Mouse (Mus musculus): Measurements from ENCODE around the gene Tmc7.

Gene Tmc7

GRCm38 (mm10) chr7:118544128-118544527 lies 40.4 kb downstream of the Tmc7 start:
- Histone ChIP-seq H3K36me3 (ENCODE audit: insufficient read depth, low read length) (no peaks in the 10 kb centered on the region), H3K4me1 (replicated peaks; ENCODE audit: low read depth, low read length) (peaks cover 8% of the 10 kb centered on the region; the same call in 1 of the 2 replicates), H3K27me3 (ENCODE audit: insufficient read depth, low read length) (no peaks in the 10 kb centered on the region; the same call in 1 of the 2 replicates), H3K4me3 (replicated peaks; ENCODE audit: low read length) (no peak overlapping the region), H3K9me3 (ENCODE audit: low read length) (no peaks in the 10 kb centered on the region)
- TF ChIP-seq NANOG (IDR thresholded peaks at IDR 0.05; ENCODE audit: borderline replicate concordance, low read length) (no peak), CTCF (conservative IDR thresholded peaks at IDR 0.05; ENCODE audit: low read length) (no peak), POU5F1 (IDR thresholded peaks at IDR 0.05; ENCODE audit: borderline replicate concordance, low read length) (no peak)

GRCm38 (mm10) chr7:118535076-118535475 lies 49.5 kb downstream of the Tmc7 start:
- TF ChIP-seq NANOG (IDR thresholded peaks at IDR 0.05; ENCODE audit: borderline replicate concordance, low read length) = no peak
- no peaks in the 10 kb centered on the region for H3K27me3 ChIP-seq (ENCODE audit: insufficient read depth, low read length)
- H3K4me1 ChIP-seq (replicated peaks; ENCODE audit: low read depth, low read length) = peaks cover 10% of the 10 kb centered on the region
- H3K9me3 ChIP-seq (ENCODE audit: low read length) = no peaks in the 10 kb centered on the region
- H3K4me3 ChIP-seq (replicated peaks; ENCODE audit: low read length) = no peak overlapping the region
- H3K36me3 ChIP-seq (ENCODE audit: insufficient read depth, low read length) = no peaks in the 10 kb centered on the region

- no peaks in the 10 kb centered on the region for H3K27me3 ChIP-seq (ENCODE audit: insufficient read depth, low read length)
- H3K36me3 ChIP-seq (ENCODE audit: insufficient read depth, low read length) = 0 out of 2 replicates have a peak, but pooled peaks cover 3% of the 10 kb centered on the region
- peaks cover 10% of the 10 kb centered on the region for H3K4me1 ChIP-seq (replicated peaks; ENCODE audit: low read depth, low read length)
- no peaks in the 10 kb centered on the region for H3K9me3 ChIP-seq (ENCODE audit: low read length)
- no peak for TF ChIP-seq CTCF (conservative IDR thresholded peaks at IDR 0.05; ENCODE audit: low read length)
- TF ChIP-seq NANOG (IDR thresholded peaks at IDR 0.05; ENCODE audit: borderline replicate concordance, low read length) = no peak
- no peak for TF ChIP-seq POU5F1 (IDR thresholded peaks at IDR 0.05; ENCODE audit: borderline replicate concordance, low read length)
- no peak overlapping the region for H3K4me3 ChIP-seq (replicated peaks; ENCODE audit: low read length)
These were observed 50.2 kb downstream of the Tmc7 start for GRCm38 (mm10) chr7:118534326-118534725.

- Histone ChIP-seq H3K36me3 (ENCODE audit: insufficient read depth, low read length) (peaks cover 13% of the 10 kb centered on the region; the same call in 1 of the 2 replicates), H3K4me3 (replicated peaks; ENCODE audit: low read length) (peak within 1 kb of the TSS; percentile 85), H3K4me1 (replicated peaks; ENCODE audit: low read depth, low read length) (peaks cover 10% of the 10 kb centered on the region), H3K9me3 (ENCODE audit: low read length) (no peaks in the 10 kb centered on the region), H3K27me3 (ENCODE audit: insufficient read depth, low read length) (no peaks in the 10 kb centered on the region)
- TF ChIP-seq CTCF (conservative IDR thresholded peaks at IDR 0.05; ENCODE audit: low read length) = no peak
- no peak for TF ChIP-seq POU5F1 (IDR thresholded peaks at IDR 0.05; ENCODE audit: borderline replicate concordance, low read length)
- TF ChIP-seq NANOG (IDR thresholded peaks at IDR 0.05; ENCODE audit: borderline replicate concordance, low read length) = no peak
These were observed 51.4 kb downstream of the Tmc7 start, which contains the start of gene Coq7 for GRCm38 (mm10) chr7:118533178-118533578. Gene Coq7, minus strand, starts transcription at chr7:118533356.

GRCm38 (mm10) chr7:118532519-118533177 lies 51.9 kb downstream of the Tmc7 start:
- peaks cover 10% of the 10 kb centered on the region for H3K4me1 ChIP-seq (replicated peaks; ENCODE audit: low read depth, low read length)
- no peaks in the 10 kb centered on the region for H3K27me3 ChIP-seq (ENCODE audit: insufficient read depth, low read length)
- TF ChIP-seq POU5F1 (IDR thresholded peaks at IDR 0.05; ENCODE audit: borderline replicate concordance, low read length) (no peak), NANOG (IDR thresholded peaks at IDR 0.05; ENCODE audit: borderline replicate concordance, low read length) (no peak), CTCF (conservative IDR thresholded peaks at IDR 0.05; ENCODE audit: low read length) (no peak)
- H3K36me3 ChIP-seq (ENCODE audit: insufficient read depth, low read length) = peaks cover 18% of the 10 kb centered on the region
- no peaks in the 10 kb centered on the region for H3K9me3 ChIP-seq (ENCODE audit: low read length)
- H3K4me3 ChIP-seq (replicated peaks; ENCODE audit: low read length) = peak overlapping the region; percentile 85

- peaks cover 59% of the 10 kb centered on the region for H3K36me3 ChIP-seq (ENCODE audit: insufficient read depth, low read length)
These were observed 57.6 kb downstream of the Tmc7 start for GRCm38 (mm10) chr7:118526967-118527366.

GRCm38 (mm10) chr7:118522077-118522476 lies 62.5 kb downstream of the Tmc7 start:
- H3K36me3 ChIP-seq (ENCODE audit: insufficient read depth, low read length) = peaks cover 36% of the 10 kb centered on the region
- peaks cover 5% of the 10 kb centered on the region; the same call in 1 of the 2 replicates for H3K4me1 ChIP-seq (replicated peaks; ENCODE audit: low read depth, low read length)
- TF ChIP-seq POU5F1 (IDR thresholded peaks at IDR 0.05; ENCODE audit: borderline replicate concordance, low read length) (no peak), CTCF (conservative IDR thresholded peaks at IDR 0.05; ENCODE audit: low read length) (no peak), NANOG (IDR thresholded peaks at IDR 0.05; ENCODE audit: borderline replicate concordance, low read length) (no peak)
- H3K4me3 ChIP-seq (replicated peaks; ENCODE audit: low read length) = no peak overlapping the region
- no peaks in the 10 kb centered on the region for H3K9me3 ChIP-seq (ENCODE audit: low read length)
- peaks cover 4% of the 10 kb centered on the region; the same call in 1 of the 2 replicates for H3K27me3 ChIP-seq (ENCODE audit: insufficient read depth, low read length)

More at GRCm38 (mm10) chr7:118526967-118527366, 57.6 kb downstream of the Tmc7 start:
- no peaks in the 10 kb centered on the region for H3K4me1 ChIP-seq (replicated peaks; ENCODE audit: low read depth, low read length)
- no peak overlapping the region for H3K4me3 ChIP-seq (replicated peaks; ENCODE audit: low read length)
- TF ChIP-seq CTCF (conservative IDR thresholded peaks at IDR 0.05; ENCODE audit: low read length) = no peak
- no peak for TF ChIP-seq POU5F1 (IDR thresholded peaks at IDR 0.05; ENCODE audit: borderline replicate concordance, low read length)
- TF ChIP-seq NANOG (IDR thresholded peaks at IDR 0.05; ENCODE audit: borderline replicate concordance, low read length) = no peak
- no peaks in the 10 kb centered on the region for H3K27me3 ChIP-seq (ENCODE audit: insufficient read depth, low read length)
- no peaks in the 10 kb centered on the region for H3K9me3 ChIP-seq (ENCODE audit: low read length)

GRCm38 (mm10) chr7:118519661-118520060 lies 64.9 kb downstream of the Tmc7 start:
- TF ChIP-seq NANOG (IDR thresholded peaks at IDR 0.05; ENCODE audit: borderline replicate concordance, low read length) (no peak), CTCF (conservative IDR thresholded peaks at IDR 0.05; ENCODE audit: low read length) (no peak), POU5F1 (IDR thresholded peaks at IDR 0.05; ENCODE audit: borderline replicate concordance, low read length) (no peak)
- Histone ChIP-seq H3K4me1 (replicated peaks; ENCODE audit: low read depth, low read length) (peaks cover 5% of the 10 kb centered on the region; the same call in 1 of the 2 replicates), H3K4me3 (replicated peaks; ENCODE audit: low read length) (no peak overlapping the region), H3K36me3 (ENCODE audit: insufficient read depth, low read length) (peaks cover 11% of the 10 kb centered on the region; the same call in 1 of the 2 replicates), H3K27me3 (ENCODE audit: insufficient read depth, low read length) (peaks cover 4% of the 10 kb centered on the region; the same call in 1 of the 2 replicates), H3K9me3 (ENCODE audit: low read length) (no peaks in the 10 kb centered on the region)
